8 mouse cellular contexts compared by ENCODE assay signal in genomic region chr4:99715783-99716416, GRCm38 (mm10). TPM values are rescaled to one million over a fixed set of nuclear protein-coding genes. Genes with fewer than 3 reads are reported as not detected.
DNase-seq lines count a peak whose midpoint lies in the region; ATAC-seq lines count a peak whose summit lies in the region.

No protein-coding gene starts in this region.

- H3K4me3 ChIP-seq in forebrain, embryonic 13.5 days: peak overlapping the region; percentile 59
- peak overlapping the region; percentile 82 for H3K4me3 ChIP-seq in liver, embryonic 15.5 days (replicated peaks)

- 0 out of 2 replicates have a peak, but pooled peaks cover 6% of the 10 kb centered on the region for H3K36me3 ChIP-seq in forebrain, embryonic 13.5 days (ENCODE audit: poor library complexity, severe bottlenecking)
- peaks cover 8% of the 10 kb centered on the region; the same call in 1 of the 2 replicates for H3K36me3 ChIP-seq in liver, embryonic 15.5 days (replicated peaks)

- peaks cover 6% of the 10 kb centered on the region; the same call in 1 of the 2 replicates for H3K4me1 ChIP-seq in forebrain, embryonic 13.5 days
- peaks cover 16% of the 10 kb centered on the region for H3K4me1 ChIP-seq in liver, embryonic 15.5 days (replicated peaks)

- peak; percentile 65 for ATAC-seq in frontal cortex, adult (ENCODE audit: low TSS enrichment)
- ATAC-seq in forebrain, embryonic 13.5 days: no peak; the same call in 1 of the 2 replicates
- peak; percentile 59 for ATAC-seq in liver, embryonic 15.5 days (ENCODE audit: insufficient read depth)

- peak overlapping the region; percentile 71 for H3K4me2 ChIP-seq in forebrain, embryonic 13.5 days
- peak overlapping the region; percentile 90 for H3K4me2 ChIP-seq in liver, embryonic 15.5 days

- H3K27me3 ChIP-seq in forebrain, embryonic 13.5 days: no peaks in the 10 kb centered on the region
- H3K27me3 ChIP-seq in liver, embryonic 15.5 days: no peaks in the 10 kb centered on the region

- peak overlapping the region; percentile 45; the same call in 1 of the 2 replicates for H3K27ac ChIP-seq in forebrain, embryonic 13.5 days
- H3K27ac ChIP-seq in liver, embryonic 15.5 days (replicated peaks): peak overlapping the region; percentile 66

- DNase-seq in frontal cortex, postnatal 14 days (ENCODE audit: low spot score in 2 of 2): no peak
- peak; percentile 41 for DNase-seq in ES-CJ7 (ENCODE audit: low read depth, low spot score)
- DNase-seq in left cerebral cortex, postnatal 10 days (ENCODE audit: extremely low spot score in 1 of 2, low spot score in 2 of 2): no peak
- DNase-seq in gastrocnemius, postnatal 25 days: no peak
- DNase-seq in ovary, postnatal 14 days (ENCODE audit: low spot score): no peak

- WGBS in forebrain, embryonic 13.5 days: 28% methylated on average over 25 of the region's 25 CpGs
- 14% methylated on average over 25 of the region's 25 CpGs for WGBS in liver, embryonic 15.5 days (ENCODE audit: insufficient replicate concordance)

- no peaks in the 10 kb centered on the region for H3K9me3 ChIP-seq in forebrain, embryonic 13.5 days (replicated peaks)
- no peaks in the 10 kb centered on the region for H3K9me3 ChIP-seq in liver, embryonic 15.5 days (replicated peaks)

- peak overlapping the region; percentile 82 for H3K9ac ChIP-seq in forebrain, embryonic 13.5 days
- peak overlapping the region; percentile 85 for H3K9ac ChIP-seq in liver, embryonic 15.5 days

- intact Hi-C loops in left cerebral cortex, postnatal 10 days (cut with DNase I): no loop called here

RNA-seq across cellular contexts. Expression of gene Alg6, which starts 0.4 kb away (rescaled TPM):
- 11.3 and 11.6 TPM in 2 replicates for polyA plus RNA-seq in forebrain, embryonic 13.5 days (2015; fragmentation: Nextera tagmentation; extraction: Ambion mirVana)
- polyA plus RNA-seq in liver, embryonic 15.5 days (2015; fragmentation: Nextera tagmentation; extraction: Ambion mirVana): 10.3 and 11.1 TPM in 2 replicates
- 10 to 100 TPM; 13.5 to 14.0 TPM for total RNA-seq in left cerebral cortex, postnatal 10 days (2021)
- total RNA-seq in gastrocnemius, postnatal 25 days (2021): 1 to 10 TPM; 4.7 to 7.4 TPM

RNA-seq across cellular contexts. Expression of gene Foxd3, which starts 59.8 kb away (rescaled TPM):
- polyA plus RNA-seq in forebrain, embryonic 13.5 days (2015; fragmentation: Nextera tagmentation; extraction: Ambion mirVana): not detected in 2 replicates
- polyA plus RNA-seq in liver, embryonic 15.5 days (2015; fragmentation: Nextera tagmentation; extraction: Ambion mirVana): not detected in 2 replicates
- total RNA-seq in left cerebral cortex, postnatal 10 days (2021): not detected
- total RNA-seq in gastrocnemius, postnatal 25 days (2021): 1 to 10 TPM; 1.4 to 2.0 TPM
